Mouse (Mus musculus) forebrain, embryonic 12.5 days (tissue): ENCODE measurements around the gene Hexim2. TPM values are rescaled to one million over a fixed set of nuclear protein-coding genes. Genes with fewer than 3 reads are reported as not detected.

Experiments used
- ATAC-seq: fragments of 200-750 bp; cut with Nextera tagmentation; 2 replicates; pipeline ENCODE4 v1.8.0; 2017; ENCODE audit warnings: moderate TSS enrichment; ENCODE audit not compliant: low FRiP score
- H3K27ac ChIP-seq: fragments of 300-500 bp; sonication (generic); 2 replicates; pipeline ENCODE4 v1.5.1; 2016; ENCODE audit warnings: mild to moderate bottlenecking
- H3K27me3 ChIP-seq: fragments of 300-500 bp; sonication (generic); 2 replicates; pipeline ENCODE4 v1.6.1; 2016; ENCODE audit warnings: mild to moderate bottlenecking
- H3K36me3 ChIP-seq: fragments of 300-500 bp; sonication (generic); replicated peaks from 2 replicates; pipeline ENCODE4 v1.6.1; 2016; ENCODE audit warnings: mild to moderate bottlenecking
- H3K4me1 ChIP-seq: fragments of 300-500 bp; sonication (generic); 2 replicates; pipeline ENCODE4 v1.6.1; 2016
- H3K4me2 ChIP-seq: fragments of 300-500 bp; sonication (generic); 2 replicates; pipeline ENCODE4 v1.6.1; 2016; ENCODE audit warnings: mild to moderate bottlenecking, moderate library complexity
- H3K4me3 ChIP-seq: fragments of 300-500 bp; sonication (generic); replicated peaks from 2 replicates; pipeline ENCODE4 v1.5.1; 2016; ENCODE audit warnings: mild to moderate bottlenecking
- H3K9ac ChIP-seq: fragments of 300-500 bp; sonication (generic); 2 replicates; pipeline ENCODE4 v1.6.1; 2016; ENCODE audit warnings: mild to moderate bottlenecking
- H3K9me3 ChIP-seq: fragments of 300-500 bp; sonication (generic); 2 replicates; pipeline ENCODE4 v1.6.1; 2016
- WGBS: fragments of 180-500 bp; shearing (Covaris S2); methylation state at CpG from one replicate; pipeline ENCODE4 v1.1.7; 2016; 5-methylcytosine and 5-hydroxymethylcytosine counted together
- polyA plus RNA-seq: library from polyadenylated mRNA; unstranded; fragments of >200 nt; fragmentation: Nextera tagmentation; extraction: Ambion mirVana; gene quantifications from 2 replicates; pipeline ENCODE4 v1.2.1, GENCODE M21; 2016

Gene Hexim2
- polyA plus RNA-seq, 1 experiment from 2014 or later, result 11.8 TPM

DNA sequence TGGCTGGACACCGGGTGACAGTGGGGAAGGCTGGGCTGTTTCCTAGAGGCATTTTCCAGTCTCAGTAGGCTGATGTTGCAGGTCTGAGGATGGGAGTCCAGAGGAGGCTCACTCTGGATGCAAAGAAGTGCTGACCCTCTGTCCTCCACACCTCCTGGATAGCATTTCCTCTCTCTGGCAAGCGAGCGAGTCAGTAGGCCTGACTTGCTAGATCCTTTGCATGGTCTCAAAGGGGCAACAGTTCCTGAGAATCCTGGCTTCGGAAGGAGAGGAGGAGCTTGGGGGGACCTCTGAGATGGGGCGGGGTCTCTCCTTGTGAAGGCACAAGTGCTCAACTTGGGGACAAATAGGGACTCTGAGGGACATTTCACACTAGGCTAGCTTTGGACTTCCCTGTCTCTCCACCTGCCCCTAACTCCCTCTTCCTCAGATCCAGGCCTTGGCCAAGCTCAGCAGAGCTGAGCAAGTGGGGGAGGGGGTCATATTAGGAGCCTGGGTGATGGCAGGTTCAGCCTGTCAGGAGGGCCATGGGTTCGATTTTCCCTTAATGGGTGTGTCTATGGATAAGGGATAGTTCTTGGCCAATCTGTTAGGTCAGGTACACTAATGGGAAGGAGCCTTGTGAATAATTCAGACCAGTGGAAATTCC lies 40.3 kb downstream of the Hexim2 start:
- H3K27me3 ChIP-seq, result peaks cover 76% of the 10 kb centered on the region
- peaks cover 15% of the 10 kb centered on the region for H3K4me1 ChIP-seq
- H3K9ac ChIP-seq, result no peak overlapping the region
- 61% methylated on average over 6 of the region's 6 CpGs for WGBS
- no peak overlapping the region for H3K4me3 ChIP-seq
- H3K9me3 ChIP-seq, result no peaks in the 10 kb centered on the region
- H3K27ac ChIP-seq, result no peak overlapping the region
- no peak overlapping the region for H3K4me2 ChIP-seq
- ATAC-seq, result no peak
- no peaks in the 10 kb centered on the region for H3K36me3 ChIP-seq

- no peak overlapping the region for H3K4me2 ChIP-seq
- no peak overlapping the region for H3K27ac ChIP-seq
- 85% methylated on average over 7 of the region's 7 CpGs for WGBS
- no peak for ATAC-seq
- no peaks in the 10 kb centered on the region for H3K9me3 ChIP-seq
- peaks cover 69% of the 10 kb centered on the region for H3K27me3 ChIP-seq
- peaks cover 15% of the 10 kb centered on the region for H3K4me1 ChIP-seq
- no peak overlapping the region for H3K9ac ChIP-seq
- no peak overlapping the region for H3K4me3 ChIP-seq
- H3K36me3 ChIP-seq, result no peaks in the 10 kb centered on the region
These were observed 41.0 kb downstream of the Hexim2 start for GRCm38 (mm10) chr11:103173041-103173770.

- no peak overlapping the region for H3K4me3 ChIP-seq
- WGBS, result 92% methylated on average over 11 of the region's 11 CpGs
- no peak for ATAC-seq
- H3K36me3 ChIP-seq, result no peaks in the 10 kb centered on the region
- H3K9me3 ChIP-seq, result no peaks in the 10 kb centered on the region
- H3K9ac ChIP-seq, result no peak overlapping the region
- H3K27ac ChIP-seq, result no peak overlapping the region
- peaks cover 62% of the 10 kb centered on the region for H3K27me3 ChIP-seq
- H3K4me2 ChIP-seq, result no peak overlapping the region
- peaks cover 15% of the 10 kb centered on the region for H3K4me1 ChIP-seq
These were observed 41.6 kb downstream of the Hexim2 start for GRCm38 (mm10) chr11:103173771-103174344.

DNA sequence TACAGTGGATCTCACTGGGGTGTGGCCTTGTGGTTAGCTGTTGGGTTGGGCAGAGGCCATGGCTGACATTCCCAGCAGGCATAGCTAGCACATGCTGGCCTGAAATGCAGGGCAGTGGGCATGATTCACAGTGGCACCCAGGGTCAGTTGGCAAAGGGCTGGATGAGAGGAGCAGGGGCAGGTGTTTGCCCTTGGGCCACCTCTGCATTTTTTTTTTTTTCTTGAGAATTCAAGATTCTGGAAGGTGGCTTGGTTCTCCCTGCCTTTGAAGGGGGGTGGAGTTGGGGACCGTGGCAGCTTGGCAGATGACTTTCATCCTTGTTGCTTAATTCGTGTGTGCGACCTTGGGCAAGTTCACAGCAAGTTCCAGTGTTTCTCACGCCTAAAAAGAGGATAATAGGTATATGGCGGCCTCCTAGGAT lies 42.2 kb downstream of the Hexim2 start:
- 84% methylated on average over 5 of the region's 5 CpGs for WGBS
- no peak overlapping the region for H3K4me3 ChIP-seq
- no peaks in the 10 kb centered on the region for H3K9me3 ChIP-seq
- no peak overlapping the region for H3K4me2 ChIP-seq
- no peak overlapping the region for H3K9ac ChIP-seq
- peaks cover 57% of the 10 kb centered on the region for H3K27me3 ChIP-seq
- ATAC-seq, result no peak
- peaks cover 15% of the 10 kb centered on the region for H3K4me1 ChIP-seq
- H3K36me3 ChIP-seq, result no peaks in the 10 kb centered on the region
- no peak overlapping the region for H3K27ac ChIP-seq

DNA sequence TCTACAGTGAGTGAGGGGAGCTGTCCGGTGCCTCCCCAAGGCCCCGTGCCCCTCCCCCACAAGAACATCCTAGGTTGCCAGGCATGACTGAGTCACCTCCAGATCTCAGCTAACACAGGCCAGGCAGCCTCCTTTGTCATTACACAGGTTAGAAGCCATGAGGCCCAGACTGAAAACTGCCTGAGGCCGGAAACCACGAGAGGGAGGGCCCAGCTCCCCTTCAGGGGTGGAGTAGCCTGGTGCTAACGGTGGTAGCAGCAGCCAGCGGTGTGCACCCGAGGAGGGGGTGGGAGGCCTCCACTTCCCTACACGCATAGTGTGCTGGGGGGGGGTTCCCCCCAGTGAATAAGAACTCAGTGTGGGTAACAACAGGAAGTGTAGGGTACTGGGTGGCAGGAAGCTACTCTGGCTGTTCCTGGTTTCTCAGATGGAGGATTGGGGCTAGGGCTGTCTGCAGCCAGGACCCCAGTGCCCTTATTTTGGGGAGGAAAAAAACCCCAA lies 42.7 kb downstream of the Hexim2 start:
- H3K9ac ChIP-seq, result no peak overlapping the region
- peaks cover 15% of the 10 kb centered on the region for H3K4me1 ChIP-seq
- H3K27me3 ChIP-seq, result peaks cover 52% of the 10 kb centered on the region
- no peak for ATAC-seq
- H3K4me3 ChIP-seq, result no peak overlapping the region
- no peaks in the 10 kb centered on the region for H3K9me3 ChIP-seq
- no peak overlapping the region for H3K27ac ChIP-seq
- H3K4me2 ChIP-seq, result no peak overlapping the region
- H3K36me3 ChIP-seq, result no peaks in the 10 kb centered on the region
- WGBS, result 56% methylated on average over 8 of the region's 8 CpGs

GRCm38 (mm10) chr11:103175688-103176442 lies 43.6 kb downstream of the Hexim2 start:
- H3K27me3 ChIP-seq, result peaks cover 42% of the 10 kb centered on the region

GRCm38 (mm10) chr11:103176510-103176909 lies 44.3 kb downstream of the Hexim2 start:
- no peaks in the 10 kb centered on the region for H3K36me3 ChIP-seq
- H3K9ac ChIP-seq, result no peak overlapping the region
- no peak overlapping the region for H3K4me3 ChIP-seq
- no peak for ATAC-seq
- H3K27ac ChIP-seq, result no peak overlapping the region
- H3K9me3 ChIP-seq, result no peaks in the 10 kb centered on the region
- no peak overlapping the region for H3K4me2 ChIP-seq
- 77% methylated on average over 1 of the region's 1 CpGs for WGBS
- peaks cover 36% of the 10 kb centered on the region for H3K27me3 ChIP-seq
- H3K4me1 ChIP-seq, result peaks cover 4% of the 10 kb centered on the region; the same call in 1 of the 2 replicates

More at GRCm38 (mm10) chr11:103175688-103176442, 43.6 kb downstream of the Hexim2 start:
- Histone ChIP-seq H3K4me1 (peaks cover 9% of the 10 kb centered on the region), H3K27ac (no peak overlapping the region), H3K9me3 (no peaks in the 10 kb centered on the region), H3K4me2 (no peak overlapping the region), H3K36me3 (no peaks in the 10 kb centered on the region), H3K4me3 (no peak overlapping the region), H3K9ac (no peak overlapping the region)
- 75% methylated on average over 14 of the region's 14 CpGs for WGBS
- ATAC-seq, result no peak

DNA sequence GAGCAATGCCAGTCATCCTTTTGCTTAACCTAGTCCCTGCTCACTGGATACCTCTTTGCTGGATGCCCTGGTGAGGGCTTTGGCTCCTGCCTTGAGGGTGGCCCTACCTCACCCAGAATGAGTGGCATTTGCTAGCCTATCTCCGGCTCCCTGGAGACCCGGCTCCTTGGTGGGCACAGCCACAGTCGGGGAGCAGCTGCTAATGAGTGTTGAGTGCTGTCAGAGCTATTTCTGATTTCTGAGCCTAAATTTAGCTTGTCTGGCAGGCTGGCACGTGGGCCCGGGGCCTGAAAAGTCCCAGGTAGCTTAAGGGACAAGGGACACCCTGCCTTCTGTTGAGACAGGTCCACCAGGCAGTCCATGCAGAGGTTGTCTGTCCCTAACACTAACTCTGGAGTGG lies 45.0 kb downstream of the Hexim2 start:
- no peaks in the 10 kb centered on the region for H3K9me3 ChIP-seq
- no peak overlapping the region for H3K4me3 ChIP-seq
- H3K36me3 ChIP-seq, result no peaks in the 10 kb centered on the region
- no peak overlapping the region for H3K27ac ChIP-seq
- H3K9ac ChIP-seq, result no peak overlapping the region
- ATAC-seq, result no peak
- H3K4me2 ChIP-seq, result no peak overlapping the region
- 83% methylated on average over 5 of the region's 5 CpGs for WGBS
- H3K4me1 ChIP-seq, result peaks cover 4% of the 10 kb centered on the region; the same call in 1 of the 2 replicates
- peaks cover 33% of the 10 kb centered on the region for H3K27me3 ChIP-seq

- no peak overlapping the region for H3K27ac ChIP-seq
- ATAC-seq, result no peak
- no peaks in the 10 kb centered on the region for H3K9me3 ChIP-seq
- peaks cover 4% of the 10 kb centered on the region; the same call in 1 of the 2 replicates for H3K4me1 ChIP-seq
- peaks cover 29% of the 10 kb centered on the region for H3K27me3 ChIP-seq
- no peak overlapping the region for H3K4me2 ChIP-seq
- 85% methylated on average over 15 of the region's 15 CpGs for WGBS
- H3K4me3 ChIP-seq, result no peak overlapping the region
- H3K9ac ChIP-seq, result no peak overlapping the region
- H3K36me3 ChIP-seq, result no peaks in the 10 kb centered on the region
These were observed 45.7 kb downstream of the Hexim2 start for GRCm38 (mm10) chr11:103177815-103178485.

GRCm38 (mm10) chr11:103178748-103179147 lies 46.5 kb downstream of the Hexim2 start:
- no peak for ATAC-seq
- H3K4me2 ChIP-seq, result no peak overlapping the region
- 88% methylated on average over 8 of the region's 8 CpGs for WGBS
- H3K4me3 ChIP-seq, result no peak overlapping the region
- no peaks in the 10 kb centered on the region for H3K36me3 ChIP-seq
- H3K27me3 ChIP-seq, result peaks cover 22% of the 10 kb centered on the region; the same call in 1 of the 2 replicates
- no peak overlapping the region for H3K27ac ChIP-seq
- no peaks in the 10 kb centered on the region for H3K9me3 ChIP-seq
- peaks cover 4% of the 10 kb centered on the region; the same call in 1 of the 2 replicates for H3K4me1 ChIP-seq
- no peak overlapping the region for H3K9ac ChIP-seq

DNA sequence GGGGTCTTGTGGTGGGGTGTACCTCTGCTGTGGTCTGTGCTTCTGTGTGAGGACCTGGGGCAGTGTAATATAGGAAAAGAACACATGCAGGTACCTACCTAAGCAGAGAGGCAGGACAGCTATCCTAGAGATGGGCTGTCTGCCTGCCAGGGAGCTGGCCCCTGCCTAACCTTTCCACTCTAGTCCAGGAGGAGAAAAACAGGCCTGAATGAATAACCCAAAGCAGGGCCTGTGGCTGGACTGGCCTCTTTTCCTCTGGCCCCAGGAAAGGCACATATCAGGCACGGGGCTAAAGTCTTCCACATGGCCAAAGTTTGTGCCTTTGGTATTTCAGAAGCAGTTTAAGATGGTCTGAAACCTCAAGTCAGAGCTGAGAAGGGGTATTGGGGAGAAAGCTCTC lies 48.2 kb downstream of the Hexim2 start:
- 75% methylated on average over 1 of the region's 1 CpGs for WGBS
- H3K4me3 ChIP-seq, result no peak overlapping the region
- H3K36me3 ChIP-seq, result no peaks in the 10 kb centered on the region
- H3K27me3 ChIP-seq, result peaks cover 16% of the 10 kb centered on the region; the same call in 1 of the 2 replicates
- H3K9ac ChIP-seq, result no peak overlapping the region
- H3K4me1 ChIP-seq, result no peaks in the 10 kb centered on the region
- no peak for ATAC-seq
- no peaks in the 10 kb centered on the region for H3K9me3 ChIP-seq
- no peak overlapping the region for H3K27ac ChIP-seq
- no peak overlapping the region for H3K4me2 ChIP-seq
